Mouse (Mus musculus) ovary, postnatal 36 days (tissue): ENCODE data around the gene Vmn1r82.

ENCODE experiments used
- DNase-seq: peaks from one replicate; pipeline ENCODE4 v3.0.0; 2022; ENCODE audit warnings: low spot score, mixed read lengths

The Vmn1r82 gene

DNA sequence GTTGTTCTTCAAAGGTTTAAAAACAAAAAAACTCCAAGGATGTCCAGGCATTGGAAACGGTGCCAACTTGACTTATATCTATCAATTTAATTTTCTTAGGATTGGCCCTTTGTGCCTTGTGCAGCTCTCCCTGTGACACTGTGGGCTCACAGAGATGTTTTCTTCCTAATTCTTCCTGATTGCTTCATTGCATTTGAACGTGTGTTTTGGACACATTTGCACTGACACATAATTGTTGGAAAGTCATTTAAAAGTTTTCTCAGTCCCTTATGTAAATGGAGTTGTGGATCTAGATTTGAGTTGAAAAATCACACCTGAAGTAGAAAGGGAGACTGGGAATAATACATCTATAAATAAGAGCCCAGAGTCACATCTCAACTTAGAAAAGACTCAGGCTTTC is at the start of gene Vmn1r82:
TSS of gene Vmn1r82 (plus strand) at position 301 of the 400 bp plus-strand sequence.
- no peak for DNase-seq

DNA sequence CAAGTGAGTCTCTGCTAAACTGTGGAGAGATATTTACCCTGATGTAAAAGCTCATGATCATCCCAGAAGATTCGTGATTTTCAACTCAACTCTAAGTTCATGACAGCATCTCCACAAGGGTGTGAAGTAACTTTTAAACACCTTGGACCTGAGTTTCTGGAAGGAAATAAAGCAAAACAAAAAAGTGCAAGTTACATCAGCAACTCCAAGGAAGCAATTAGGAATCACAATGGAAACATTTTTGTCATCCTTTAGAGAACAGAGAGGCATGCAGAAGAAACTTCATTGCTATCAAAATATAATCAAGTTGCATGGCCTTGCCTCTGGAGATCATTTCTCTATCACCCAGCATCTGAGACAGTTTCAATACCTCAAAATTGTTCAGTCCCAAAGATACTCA is 32.1 kb upstream of the Vmn1r82 start, which contains the start of gene Vmn1r81:
TSS of gene Vmn1r81 (minus strand) at position 101 of the 400 bp plus-strand sequence.
- DNase-seq: no peak

DNA sequence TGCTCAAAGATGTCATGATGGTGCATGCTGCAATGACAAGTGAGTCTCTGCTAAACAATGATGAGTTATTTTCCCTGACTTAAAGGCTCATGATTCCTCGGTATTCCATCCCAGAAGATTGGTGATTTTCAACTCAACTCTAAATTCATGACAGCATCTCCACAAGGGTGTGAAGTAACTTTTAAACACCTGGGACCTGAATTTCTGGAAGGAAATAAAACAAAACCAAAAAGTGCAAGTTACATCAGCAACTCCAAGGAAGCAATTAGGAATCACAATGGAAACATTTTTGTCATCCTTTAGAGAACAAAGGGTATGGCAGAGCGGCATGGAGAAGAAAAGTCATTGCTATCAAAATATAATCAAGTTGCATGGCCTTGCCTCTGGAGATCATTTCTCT is 29.2 kb downstream of the Vmn1r82 start, which contains the start of gene Vmn1r83:
TSS of gene Vmn1r83 (minus strand) at position 101 of the 400 bp plus-strand sequence.
- DNase-seq: no peak
